Comparison of ENCODE assay signal across 8 mouse cellular contexts in genomic region chr11:109362463-109363190, GRCm38 (mm10). TPM values are rescaled to one million over a fixed set of nuclear protein-coding genes. Genes with fewer than 3 reads are reported as not detected.
DNase-seq lines count a peak whose midpoint lies in the region; ATAC-seq and TF ChIP-seq lines count a peak whose summit lies in the region.

Gene Gna13 (plus strand): TSS chr11:109362831.

- H3K27me3 ChIP-seq in heart, embryonic 10.5 days (ENCODE audit: insufficient read depth, poor library complexity, severe bottlenecking) = no peaks in the 10 kb centered on the region; the same call in 1 of the 2 replicates
- H3K27me3 ChIP-seq in kidney, embryonic 15.5 days = peaks cover 3% of the 10 kb centered on the region; the same call in 1 of the 2 replicates

- WGBS in heart, embryonic 10.5 days = under 1% methylated on average over 57 of the region's 89 CpGs
- under 1% methylated on average over 74 of the region's 89 CpGs for WGBS in kidney, embryonic 15.5 days

- no peak for TF ChIP-seq POLR2A in bone marrow macrophage, adult 2 months (IDR thresholded peaks at IDR 0.05; ENCODE audit: borderline replicate concordance, low read depth, low read length)
- TF ChIP-seq POLR2A in embryonic fibroblast, embryonic 13.5 days (IDR thresholded peaks at IDR 0.05; ENCODE audit: low read depth, low read length) = peak; percentile 94

- peak within 1 kb of the TSS; percentile 83 for H3K4me3 ChIP-seq in bone marrow macrophage, adult 2 months (ENCODE audit: insufficient read depth, low read length)
- H3K4me3 ChIP-seq in embryonic fibroblast, embryonic 13.5 days (ENCODE audit: insufficient read depth, low read length) = peak within 1 kb of the TSS; percentile 99
- H3K4me3 ChIP-seq in heart, embryonic 10.5 days = peak within 1 kb of the TSS; percentile 98
- H3K4me3 ChIP-seq in kidney, embryonic 15.5 days (replicated peaks) = peak within 1 kb of the TSS; percentile 97

- H3K36me3 ChIP-seq in heart, embryonic 10.5 days = peaks cover 22% of the 10 kb centered on the region
- peaks cover 22% of the 10 kb centered on the region for H3K36me3 ChIP-seq in kidney, embryonic 15.5 days

- no peaks in the 10 kb centered on the region for H3K9me3 ChIP-seq in heart, embryonic 10.5 days
- no peaks in the 10 kb centered on the region for H3K9me3 ChIP-seq in kidney, embryonic 15.5 days (replicated peaks)

- ATAC-seq in kidney, embryonic 15.5 days (replicated peaks; ENCODE audit: low FRiP score) = peak; percentile 88
- ATAC-seq in monocyte, adult 5-6 weeks (replicated peaks; ENCODE audit: insufficient number of reproducible peaks, low FRiP score, low TSS enrichment, poor library complexity, severe bottlenecking) = peak; percentile 42

- DNase-seq in A20 (ENCODE audit: low read depth, low spot score) = peak; percentile 93
- DNase-seq in heart, embryonic 10.5 days (ENCODE audit: low spot score) = peak; percentile 93
- peak; percentile 95 for DNase-seq in liver
- peak; percentile 89 to 95 for DNase-seq in spleen, postnatal 4 days (ENCODE audit: low spot score in 2 of 2)

- no peak for TF ChIP-seq CTCF in bone marrow macrophage, adult 2 months (IDR thresholded peaks at IDR 0.05; ENCODE audit: low read depth, low read length)
- TF ChIP-seq CTCF in embryonic fibroblast, embryonic 13.5 days (IDR thresholded peaks at IDR 0.05; ENCODE audit: borderline replicate concordance, insufficient read depth, low read length) = no peak

- peak within 1 kb of the TSS; percentile 97 for H3K27ac ChIP-seq in bone marrow macrophage, adult 2 months (ENCODE audit: insufficient read depth, low read depth, low read length)
- peak within 1 kb of the TSS; percentile 89 for H3K27ac ChIP-seq in embryonic fibroblast, embryonic 13.5 days (ENCODE audit: insufficient read depth, low read length)
- H3K27ac ChIP-seq in heart, embryonic 10.5 days = peak within 1 kb of the TSS; percentile 97
- peak within 1 kb of the TSS; percentile 98 for H3K27ac ChIP-seq in kidney, embryonic 15.5 days

- H3K4me2 ChIP-seq in kidney, embryonic 15.5 days = peak within 1 kb of the TSS; percentile 72

- H3K9ac ChIP-seq in kidney, embryonic 15.5 days = peak within 1 kb of the TSS; percentile 96

- peaks cover 28% of the 10 kb centered on the region for H3K4me1 ChIP-seq in bone marrow macrophage, adult 2 months (ENCODE audit: control insufficient read depth, insufficient read depth, low read length)
- H3K4me1 ChIP-seq in embryonic fibroblast, embryonic 13.5 days (ENCODE audit: control insufficient read depth, insufficient read depth, low read length) = 0 out of 2 replicates have a peak, but pooled peaks cover 6% of the 10 kb centered on the region
- H3K4me1 ChIP-seq in heart, embryonic 10.5 days = peaks cover 65% of the 10 kb centered on the region
- peaks cover 46% of the 10 kb centered on the region for H3K4me1 ChIP-seq in kidney, embryonic 15.5 days

RNA-seq across cellular contexts. Expression of gene Gna13, which starts in this region (rescaled TPM):
- 77.0 and 84.9 TPM in 2 replicates for polyA plus RNA-seq in bone marrow macrophage, adult 2 months (2012; ENCODE audit: insufficient read depth, insufficient read length, missing spikeins)
- polyA plus RNA-seq in embryonic fibroblast, embryonic 13.5 days (2011; ENCODE audit: insufficient read length, low read depth, missing spikeins) = 38.0 and 41.3 TPM in 2 replicates
- 20.5 and 23.4 TPM in 2 replicates for polyA plus RNA-seq in heart, embryonic 10.5 days (2016; fragmentation: Nextera tagmentation; extraction: Ambion mirVana)
- 20.8 and 21.5 TPM in 2 replicates for polyA plus RNA-seq in kidney, embryonic 15.5 days (2015; fragmentation: Nextera tagmentation; extraction: Ambion mirVana)
- 71.1 to 88.8 TPM (median 81.3 TPM) in 3 replicates for total RNA-seq in monocyte, adult 5-6 weeks (2017)

Comparison
In these comparisons a context has a peak if more than half of its experiments do, and no peak if none do; other contexts are left out.
1. Peak in every context shown above with its lines: DNase-seq, ATAC-seq, H3K4me3 ChIP-seq and H3K27ac ChIP-seq.